Mouse (Mus musculus): ENCODE results near the gene Amh.
"Not testable (repeated sequence)": the region's sequence is repeated elsewhere in the genome, so short reads cannot be mapped to it uniquely, and the experiment has no call there.

Gene Amh

DNA sequence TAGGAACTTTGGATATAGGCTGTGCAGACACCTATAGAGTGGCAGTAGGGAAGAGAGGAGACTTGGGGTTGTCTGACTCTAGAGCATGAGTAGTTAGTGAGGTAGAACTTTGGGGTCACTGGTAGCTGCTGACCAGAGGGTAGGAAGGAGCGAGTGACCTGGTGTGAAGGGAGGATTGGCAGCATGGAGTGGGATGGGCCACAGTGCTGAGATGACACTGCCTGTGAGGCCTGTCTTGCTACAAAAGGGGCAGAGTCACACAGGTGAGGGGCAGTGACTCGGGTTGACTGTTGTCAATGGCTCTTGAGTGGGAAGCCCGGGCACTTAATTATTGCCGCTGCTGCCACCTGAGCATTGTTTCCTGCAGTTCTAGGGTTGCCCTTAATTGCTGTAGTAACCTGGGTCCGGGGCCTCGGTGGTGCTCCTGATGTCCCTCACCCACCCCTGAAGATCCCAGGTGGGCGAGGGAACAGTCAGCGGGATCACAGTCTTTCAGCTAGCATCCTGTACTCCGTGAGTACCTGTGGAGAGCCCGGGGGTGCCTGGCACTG, 22.9 kb downstream of the Amh start:
- no peak for DNase-seq (ENCODE audit: inconsistent ontology term)

DNA sequence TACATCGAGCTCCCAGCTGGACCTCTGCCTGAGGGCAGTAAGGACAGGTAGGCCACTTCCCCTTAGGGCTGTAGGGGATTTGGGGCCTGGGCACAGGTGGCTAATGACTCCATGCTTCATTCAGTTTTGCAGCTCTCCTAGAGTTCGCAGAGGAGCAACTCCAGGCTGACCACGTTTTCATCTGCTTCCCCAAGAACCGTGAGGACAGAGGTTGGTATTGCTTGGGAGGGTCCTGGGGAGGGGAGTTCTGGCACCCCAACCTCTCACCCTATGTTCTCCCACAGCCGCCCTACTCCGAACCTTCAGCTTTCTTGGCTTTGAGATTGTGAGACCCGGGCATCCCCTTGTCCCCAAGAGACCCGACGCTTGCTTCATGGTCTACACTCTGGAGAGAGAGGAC, 23.5 kb downstream of the Amh start:
- DNase-seq (ENCODE audit: inconsistent ontology term) = not testable (repeated sequence)

DNA sequence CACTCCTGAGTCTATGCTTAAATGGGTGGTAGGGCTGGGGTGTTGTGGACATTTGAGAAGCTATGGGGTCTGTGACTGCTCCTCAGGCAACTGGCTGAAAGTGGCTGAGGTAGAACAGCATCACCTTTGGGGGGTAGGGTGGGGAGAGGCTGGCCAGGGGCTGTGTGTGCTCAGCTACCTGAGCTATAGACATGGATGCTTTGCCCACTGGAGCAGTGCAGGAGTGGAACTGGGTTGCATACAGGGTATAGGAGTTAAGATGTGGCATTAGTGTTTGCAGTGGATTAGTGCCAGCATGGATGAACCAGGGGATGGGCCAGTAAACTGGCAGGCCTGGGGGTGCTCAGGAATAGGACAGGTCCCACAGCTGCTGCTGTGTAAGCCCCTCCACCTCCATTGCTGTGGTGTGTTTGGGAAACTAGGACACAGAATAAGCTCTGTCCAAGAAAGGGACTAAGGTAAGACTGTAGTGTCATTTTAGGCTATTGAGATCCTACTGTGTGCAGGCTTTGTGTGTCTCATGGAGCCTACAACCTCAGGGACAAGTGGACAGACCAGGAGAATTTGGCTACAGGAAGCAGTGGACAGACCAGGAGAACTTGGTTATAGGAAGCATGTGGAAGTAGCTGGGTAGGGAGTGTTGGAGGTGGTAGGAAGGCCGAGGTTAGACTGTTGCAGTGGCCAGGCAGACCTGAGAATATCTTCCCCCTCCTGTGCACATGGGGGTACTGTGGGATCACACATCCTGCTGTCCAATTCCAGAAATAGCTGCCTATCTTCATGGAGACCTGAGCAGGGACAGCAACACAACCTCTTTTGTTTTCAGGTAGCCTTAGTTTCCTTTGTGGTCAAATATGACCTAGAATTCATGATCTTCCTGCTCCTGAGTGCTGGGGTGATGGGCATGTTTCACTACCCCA, 24.6 kb downstream of the Amh start:
- no peak for DNase-seq (ENCODE audit: inconsistent ontology term)

- no peak for DNase-seq (ENCODE audit: inconsistent ontology term)
Measured at GRCm38 (mm10) chr10:80831136-80831535, 26.1 kb downstream of the Amh start.

DNA sequence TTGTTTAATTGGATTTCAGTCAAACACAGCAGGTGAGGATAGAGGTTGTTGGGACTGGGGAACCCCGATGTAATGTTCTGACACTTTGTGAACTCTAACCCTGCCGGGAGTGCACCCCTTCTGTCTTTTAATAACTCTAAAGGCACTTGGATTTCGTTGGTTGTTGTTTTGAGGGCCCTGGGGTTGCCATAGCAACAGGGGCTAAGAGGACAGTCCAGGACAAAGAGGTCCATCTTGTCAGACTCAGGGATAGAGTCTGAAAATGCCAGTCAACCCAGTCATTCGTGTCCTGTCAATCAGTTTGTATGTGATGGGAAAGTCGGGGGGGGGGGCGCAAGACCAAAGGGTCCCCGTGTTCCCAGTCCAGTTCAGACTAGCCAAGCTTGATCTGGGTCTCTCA, 27.8 kb downstream of the Amh start:
- DNase-seq (ENCODE audit: inconsistent ontology term) = no peak

DNA sequence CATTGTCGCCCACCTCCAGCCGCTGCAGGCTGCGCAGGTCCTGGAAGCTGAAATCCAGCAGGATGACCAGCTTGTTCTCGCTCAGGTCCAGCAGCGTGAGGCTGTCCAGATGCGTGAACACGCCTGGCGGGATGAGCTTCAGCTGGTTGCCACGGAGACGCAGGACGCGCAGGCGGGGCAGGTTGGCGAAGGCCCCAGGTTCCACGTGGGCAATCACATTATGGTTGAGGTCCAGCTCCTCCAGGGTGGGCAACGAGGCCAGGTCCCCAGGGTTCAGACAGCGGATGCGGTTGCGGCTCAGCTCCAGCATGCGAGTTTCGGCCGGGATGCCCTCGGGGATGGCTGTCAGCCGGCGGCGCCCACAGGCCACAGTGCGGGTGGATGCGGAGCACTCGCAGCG, 30.6 kb downstream of the Amh start:
- DNase-seq (ENCODE audit: inconsistent ontology term) = no peak

- no peak for DNase-seq (ENCODE audit: inconsistent ontology term)
Measured at GRCm38 (mm10) chr10:80836949-80837379, 31.9 kb downstream of the Amh start.

DNA sequence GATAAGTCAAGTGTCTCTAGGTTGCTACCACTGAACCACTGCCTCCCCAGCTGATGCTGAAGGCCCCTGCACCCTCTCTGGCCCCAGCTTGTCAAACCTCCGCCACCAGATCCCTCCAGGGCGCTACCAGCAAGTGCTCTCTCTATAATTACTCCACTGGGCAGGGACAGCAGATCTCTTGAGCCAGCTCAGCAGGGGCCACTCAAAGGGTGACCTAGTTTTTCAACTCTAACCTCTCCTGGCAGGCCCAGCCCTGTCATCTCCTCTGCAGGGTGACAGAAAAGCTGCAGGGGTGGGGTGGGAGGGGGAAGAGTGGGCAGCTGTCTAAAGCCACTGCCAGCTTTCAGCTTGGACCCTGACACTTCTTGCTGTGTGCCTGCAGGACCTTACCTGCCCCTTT, 32.8 kb downstream of the Amh start:
- DNase-seq (ENCODE audit: inconsistent ontology term) = peak; percentile 65

DNA sequence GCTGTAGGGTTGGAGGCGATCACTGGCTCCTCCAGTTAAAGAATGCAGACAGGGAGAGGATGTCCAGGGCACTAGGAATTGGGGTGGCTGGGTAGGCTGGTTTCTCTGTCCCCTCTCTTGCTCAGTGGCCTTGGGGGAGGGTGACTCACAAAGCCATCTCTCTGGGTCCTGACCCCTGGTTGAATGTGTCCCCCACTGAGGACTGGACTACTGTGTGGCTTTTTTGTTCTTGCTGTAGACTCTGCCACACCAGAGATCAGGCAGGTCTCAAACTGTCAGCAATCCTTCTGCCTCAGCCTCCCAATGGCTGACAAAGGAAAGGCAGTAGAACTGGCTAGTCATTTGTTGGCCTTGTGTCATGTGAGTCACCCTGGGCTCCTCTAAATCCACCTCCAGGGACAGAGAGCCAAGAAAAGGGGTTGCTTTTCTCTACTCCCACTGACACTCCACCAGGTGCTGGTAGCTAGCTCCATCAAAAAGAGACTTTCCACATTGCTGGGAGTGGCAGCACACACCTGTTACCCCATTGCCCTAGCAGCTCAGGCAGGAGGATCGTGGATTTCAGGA, 33.4 kb downstream of the Amh start:
- peak; percentile 57 for DNase-seq (ENCODE audit: inconsistent ontology term)

DNA sequence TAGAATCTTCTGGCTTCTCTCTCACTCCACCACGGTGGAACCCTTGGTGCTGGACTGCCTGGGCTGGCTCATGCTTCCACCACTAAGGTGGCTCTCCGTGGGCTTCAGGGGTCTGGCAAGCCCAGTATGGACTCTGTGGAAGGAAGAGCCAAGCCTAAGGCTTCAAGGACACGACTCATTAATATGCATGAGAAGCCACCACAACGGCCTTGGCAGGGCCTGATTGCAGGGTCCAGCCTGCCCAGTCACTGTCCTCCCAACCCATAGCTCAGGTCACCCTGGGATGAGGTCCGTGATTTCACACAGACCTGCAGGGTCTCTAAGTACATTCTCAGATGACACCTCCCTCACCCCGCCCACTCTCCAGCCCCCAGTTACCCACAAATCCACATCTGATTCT, 34.8 kb downstream of the Amh start:
- no peak for DNase-seq (ENCODE audit: inconsistent ontology term)

- DNase-seq (ENCODE audit: inconsistent ontology term) = no peak
Measured at GRCm38 (mm10) chr10:80841685-80842084, 36.6 kb downstream of the Amh start.

GRCm38 (mm10) chr10:80842334-80842733, 37.3 kb downstream of the Amh start:
- no peak for DNase-seq (ENCODE audit: inconsistent ontology term)

GRCm38 (mm10) chr10:80843087-80843930, 38.3 kb downstream of the Amh start:
- no peak for DNase-seq (ENCODE audit: inconsistent ontology term)

DNA sequence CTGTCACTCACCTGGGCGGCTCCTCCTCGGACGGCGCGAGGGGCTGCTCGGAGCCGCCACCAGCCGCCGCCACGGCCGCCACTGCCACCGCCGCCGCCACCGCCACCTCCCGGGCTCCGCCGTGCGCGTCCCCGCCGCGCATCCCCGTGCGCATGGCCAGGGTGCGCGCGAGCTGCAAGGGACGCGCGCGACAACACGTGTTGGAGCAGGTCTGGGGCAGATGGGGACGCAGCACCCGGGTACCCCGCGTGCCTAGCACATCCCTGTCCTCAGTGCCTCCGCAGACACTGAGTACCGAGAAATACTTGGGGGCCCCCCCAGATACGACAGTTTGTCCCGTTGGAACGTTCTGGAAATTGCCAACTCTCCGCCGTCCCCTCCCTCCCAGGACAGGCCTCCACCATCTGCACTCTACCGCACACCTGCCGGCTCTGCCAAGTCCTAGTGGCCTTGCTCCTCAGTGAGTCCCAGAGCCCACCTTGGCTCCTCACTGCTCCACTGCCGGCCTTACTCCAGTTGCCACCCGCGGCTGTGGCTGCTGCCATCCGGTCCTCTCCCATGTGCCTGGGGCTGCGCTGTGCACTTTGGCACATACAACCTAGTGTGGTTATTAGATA, 39.0 kb downstream of the Amh start, which contains the start of gene Lingo3:
TSS of gene Lingo3 (minus strand) at position 109 of the 617 bp plus-strand sequence.
- peak; percentile 38 for DNase-seq (ENCODE audit: inconsistent ontology term)

DNA sequence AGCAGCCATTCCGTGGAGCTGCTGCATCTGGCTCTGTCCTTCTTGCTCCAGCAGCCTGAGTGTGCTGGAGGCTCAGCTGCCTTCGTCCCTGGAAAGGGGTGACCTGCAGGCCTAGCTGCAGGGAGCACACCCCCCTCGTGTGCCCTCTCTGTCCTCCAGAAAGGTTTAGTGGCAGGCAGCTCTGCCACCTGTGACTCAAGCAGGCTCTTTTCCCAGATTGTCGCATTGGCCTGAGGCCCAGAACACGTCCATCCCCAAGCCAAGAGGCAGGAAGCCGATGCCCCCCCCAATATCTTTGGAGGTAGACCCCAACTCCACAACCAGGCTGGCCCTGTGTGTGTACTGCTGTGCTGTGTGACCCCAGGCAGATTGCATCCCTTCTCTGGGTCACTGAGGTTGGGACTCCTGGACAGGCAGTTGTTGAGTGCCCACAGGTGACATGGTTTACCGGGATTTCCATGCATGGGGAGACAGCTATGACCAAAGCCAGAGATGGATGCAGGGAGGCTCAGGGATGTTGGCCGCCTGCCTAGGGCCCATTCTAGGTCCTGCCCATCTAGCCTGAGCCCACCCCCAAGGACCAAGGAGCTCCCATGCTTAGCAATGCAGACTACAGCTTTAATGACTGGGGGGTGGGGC, 40.1 kb downstream of the Amh start:
- no peak for DNase-seq (ENCODE audit: inconsistent ontology term)

- DNase-seq (ENCODE audit: inconsistent ontology term) = no peak
Measured at GRCm38 (mm10) chr10:80845732-80846131, 40.7 kb downstream of the Amh start.

GRCm38 (mm10) chr10:80848571-80848970, 43.5 kb downstream of the Amh start:
- peak; percentile 77 for DNase-seq (ENCODE audit: inconsistent ontology term)

DNA sequence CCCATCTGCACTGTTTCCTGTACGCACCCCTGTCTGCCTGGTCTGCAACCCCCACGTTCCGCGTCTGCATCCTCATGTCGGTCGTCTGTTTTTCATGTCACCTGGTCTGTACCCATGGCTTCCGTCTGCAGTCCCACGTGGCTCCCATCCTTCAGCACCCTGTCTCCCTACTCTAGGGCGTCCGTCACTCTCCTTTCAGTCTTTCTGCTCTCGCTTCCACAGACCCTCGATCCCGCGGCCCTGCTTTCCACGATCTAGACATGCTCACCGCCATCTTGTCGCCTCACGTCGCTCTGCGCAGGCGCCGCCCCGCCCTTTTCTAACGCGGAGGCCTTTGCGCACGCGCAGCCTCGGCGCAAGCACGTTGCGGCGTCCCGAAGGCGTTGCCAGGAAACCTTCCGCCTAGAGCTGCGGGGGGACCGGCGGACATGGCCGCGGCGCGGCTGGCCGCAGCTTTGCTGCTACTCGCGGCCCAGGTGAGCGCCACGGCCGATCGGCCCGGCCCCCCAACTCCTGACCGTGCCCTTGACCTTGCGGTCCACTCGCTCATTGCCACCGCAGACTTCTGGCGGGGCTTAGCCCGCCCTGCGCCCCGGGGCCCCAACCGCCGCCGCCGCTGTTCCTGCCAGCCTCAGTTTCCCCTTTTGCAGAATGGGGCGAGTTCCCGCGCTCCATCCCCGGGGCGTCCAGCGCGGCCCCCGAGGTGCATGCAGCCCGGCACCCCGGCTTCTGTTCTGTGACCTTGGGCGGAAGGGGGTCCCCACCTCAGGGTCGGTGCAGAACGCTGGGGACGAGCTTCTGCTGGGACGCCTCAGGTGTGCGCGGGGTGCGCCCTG, 50.1 kb downstream of the Amh start, which contains the start of the genes Lsm7 and Sppl2b:
TSS of gene Lsm7 (minus strand) at position 297 of the 836 bp plus-strand sequence.
TSS of gene Sppl2b (plus strand) at position 363 of the 836 bp plus-strand sequence.
- DNase-seq (ENCODE audit: inconsistent ontology term) = peak; percentile 96

- no peak for DNase-seq (ENCODE audit: inconsistent ontology term)
Measured at GRCm38 (mm10) chr10:80855749-80856073, 50.7 kb downstream of the Amh start.

DNA sequence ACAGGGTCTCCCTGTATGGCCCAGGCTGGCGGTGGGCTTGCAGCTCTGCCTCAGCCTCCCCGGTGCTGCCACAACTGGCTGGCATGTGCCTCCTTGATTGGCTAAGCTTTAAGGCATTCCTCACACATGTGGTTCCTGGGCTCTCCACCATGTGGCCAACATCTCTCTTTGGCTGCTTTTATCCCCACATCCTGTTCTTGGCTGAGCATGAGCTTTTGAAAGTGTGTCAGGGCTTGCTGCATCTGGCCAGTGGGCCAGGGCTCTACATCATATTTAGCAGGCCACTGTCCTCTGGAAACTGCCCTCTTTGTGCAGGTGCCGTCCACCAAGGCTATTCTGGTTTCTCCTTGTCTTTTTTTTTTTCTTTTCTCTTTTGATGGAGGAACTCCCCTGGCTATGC, 51.2 kb downstream of the Amh start:
- peak; percentile 36 for DNase-seq (ENCODE audit: inconsistent ontology term)

All from Muller cell, postnatal 12 days (primary cell).